Mouse (Mus musculus) kidney, postnatal 4 days (tissue): ENCODE data around the gene Tnfsf12.
"Not testable (repeated sequence)": the region's sequence is repeated elsewhere in the genome, so short reads cannot be mapped to it uniquely, and the experiment has no call there.

Experiments
- DNase-seq, 2 experiments: peaks; one replicate each; pipeline ENCODE4 v3.0.0; 2021; ENCODE audit warnings: mixed read lengths in 2 of 2

Tnfsf12 gene

DNA sequence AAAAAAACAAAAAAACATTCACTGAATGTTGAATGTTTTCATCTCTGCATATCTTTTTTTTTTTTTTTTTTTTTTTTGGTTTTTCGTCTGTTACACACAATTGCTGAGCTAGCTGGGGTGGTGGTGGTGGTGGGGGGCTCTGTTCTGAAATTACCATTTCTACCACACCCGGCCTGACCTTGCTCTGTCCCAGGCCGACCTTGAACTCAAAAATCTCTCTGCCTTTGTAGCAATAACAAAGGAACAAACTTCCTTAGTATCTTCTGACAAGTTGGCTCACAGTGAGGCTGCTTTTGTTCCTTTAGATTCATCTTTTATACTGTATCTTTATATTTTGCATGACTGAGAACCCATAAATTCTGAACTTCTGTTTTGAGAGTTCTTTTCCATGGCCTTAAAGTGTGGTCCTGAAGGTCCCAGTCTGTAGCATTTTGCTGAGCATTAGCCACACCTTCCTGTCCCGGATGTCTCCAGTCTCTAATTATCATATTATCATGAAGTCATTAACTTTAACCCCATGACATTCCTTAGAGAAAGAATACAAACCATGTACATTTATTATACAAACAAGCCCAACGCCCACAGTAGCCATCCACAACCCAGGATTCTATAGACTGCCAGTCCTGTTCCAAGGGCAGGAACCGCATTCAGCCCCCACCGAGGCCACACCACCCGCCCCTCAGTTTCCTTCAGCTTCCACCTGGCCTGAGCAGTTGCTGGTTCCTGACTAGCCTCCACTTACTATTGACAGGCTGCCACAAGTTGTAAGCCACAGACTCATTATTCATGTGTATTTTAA, 8.4 kb upstream of the Tnfsf12 start:
- no peak for DNase-seq

GRCm38 (mm10) chr11:69703381-69703780, 7.7 kb upstream of the Tnfsf12 start:
- not testable (repeated sequence) for DNase-seq

GRCm38 (mm10) chr11:69702886-69703285, 7.2 kb upstream of the Tnfsf12 start:
- DNase-seq, result not testable (repeated sequence)

- DNase-seq, result no peak
Observed at GRCm38 (mm10) chr11:69699595-69699994, 3.9 kb upstream of the Tnfsf12 start.

DNA sequence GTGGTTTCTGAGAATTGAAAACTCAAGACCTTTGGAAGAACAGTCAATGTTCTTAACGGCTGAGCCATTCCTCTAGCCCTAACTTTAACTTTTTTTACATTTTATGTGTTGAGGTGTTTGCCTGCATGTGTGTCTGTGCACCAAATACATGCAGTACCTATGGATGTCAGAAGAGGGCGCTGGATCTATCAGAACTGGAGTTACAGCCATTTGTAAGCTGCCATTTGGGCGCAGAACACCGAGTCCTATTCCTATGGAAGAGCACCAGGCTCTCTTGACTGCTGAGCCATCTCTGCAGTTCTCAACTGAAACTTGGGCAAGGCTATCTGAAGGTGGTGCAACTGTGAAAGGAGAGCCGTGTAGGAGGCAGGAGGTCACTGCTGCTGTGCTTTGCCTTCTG, 2.9 kb upstream of the Tnfsf12 start:
- no peak for DNase-seq

DNA sequence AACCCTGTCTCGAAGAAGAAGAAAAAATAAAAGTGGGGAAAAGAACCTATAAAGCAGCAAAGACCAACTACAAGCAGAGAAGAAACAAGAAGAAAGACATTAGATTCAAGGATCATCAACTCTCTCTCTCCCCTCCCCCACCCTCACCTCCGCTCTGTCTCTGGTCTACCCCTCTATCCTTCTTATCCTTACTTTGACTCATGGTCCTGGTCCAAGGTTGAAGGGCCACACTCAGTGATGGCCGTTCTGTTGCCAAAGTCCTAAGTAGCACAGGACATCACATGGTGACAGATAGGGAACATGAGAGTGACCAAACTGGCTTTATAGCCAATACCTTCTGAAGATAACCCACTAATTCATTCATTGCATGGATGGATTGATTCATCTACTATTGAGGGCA, 1.7 kb upstream of the Tnfsf12 start:
- no peak for DNase-seq

DNA sequence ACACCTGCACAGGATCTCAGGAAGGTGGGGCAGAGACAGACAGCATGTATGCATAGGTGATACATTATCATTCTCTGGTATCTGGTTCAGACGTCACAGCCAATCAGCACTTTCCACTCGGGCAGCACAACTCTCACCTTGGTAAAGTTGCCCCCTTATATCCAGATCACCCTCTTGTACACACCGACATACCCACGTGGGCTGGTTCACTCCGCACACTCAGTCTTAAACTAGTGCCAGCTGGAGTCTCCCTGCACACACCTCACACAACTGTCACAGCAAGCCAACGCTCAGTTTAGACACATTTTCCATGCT, 646 bp downstream of the Tnfsf12 start:
- DNase-seq, result no peak

GRCm38 (mm10) chr11:69693421-69693965, 2.2 kb downstream of the Tnfsf12 start:
- peak in 1 of 2 experiments; percentile 22 for DNase-seq

DNA sequence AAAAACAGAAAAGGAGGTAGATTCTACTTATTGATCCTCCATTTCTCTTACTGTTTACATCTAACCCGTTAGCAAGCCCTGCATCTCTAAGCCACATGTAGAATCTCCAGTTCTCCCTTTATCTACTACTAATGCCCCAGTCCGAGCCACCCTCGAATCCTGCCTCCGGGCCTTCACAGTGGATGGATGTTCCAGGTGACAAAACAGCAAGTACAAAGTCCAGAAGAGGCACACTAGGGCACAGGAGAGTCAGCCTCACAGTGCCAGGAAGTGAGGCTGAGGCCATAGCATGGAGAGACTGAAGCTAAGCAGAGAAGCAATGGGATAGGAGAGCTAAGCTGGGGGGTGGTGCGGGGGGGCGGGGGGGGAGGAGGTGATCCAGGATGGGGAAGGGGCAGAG, 2.8 kb downstream of the Tnfsf12 start:
- peak in 1 of 2 experiments; percentile 61 for DNase-seq

DNA sequence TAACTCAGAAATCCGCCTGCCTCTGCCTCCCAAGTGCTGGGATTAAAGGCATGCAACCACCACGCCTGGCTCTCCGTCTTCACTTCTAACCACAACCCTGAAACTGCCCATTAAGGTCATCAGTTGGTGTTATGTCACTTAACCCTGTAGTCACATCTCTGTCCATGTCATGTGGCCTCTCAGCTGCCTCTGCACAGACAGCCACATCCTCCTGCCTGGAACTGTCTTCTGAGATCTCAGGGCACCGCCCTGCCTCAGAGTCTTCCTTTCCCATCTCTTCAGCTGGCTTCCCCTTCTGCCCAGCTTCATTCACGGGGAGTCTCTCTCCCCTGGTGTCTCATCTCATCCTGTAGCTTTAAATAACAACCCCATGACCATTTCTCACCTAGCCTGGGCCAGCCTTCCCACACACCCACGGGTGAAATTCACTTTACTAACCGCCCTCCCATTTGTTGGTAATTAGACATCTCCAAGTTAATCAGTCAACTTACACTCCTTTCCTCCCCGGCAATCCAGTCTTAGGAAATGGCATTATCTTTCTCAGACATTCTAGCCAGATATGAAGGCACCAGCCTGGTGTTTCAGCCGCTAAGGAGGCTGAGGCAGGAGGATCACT, 3.3 kb downstream of the Tnfsf12 start:
- DNase-seq, result no peak

GRCm38 (mm10) chr11:69689891-69690290, 5.8 kb downstream of the Tnfsf12 start:
- DNase-seq, result no peak

DNA sequence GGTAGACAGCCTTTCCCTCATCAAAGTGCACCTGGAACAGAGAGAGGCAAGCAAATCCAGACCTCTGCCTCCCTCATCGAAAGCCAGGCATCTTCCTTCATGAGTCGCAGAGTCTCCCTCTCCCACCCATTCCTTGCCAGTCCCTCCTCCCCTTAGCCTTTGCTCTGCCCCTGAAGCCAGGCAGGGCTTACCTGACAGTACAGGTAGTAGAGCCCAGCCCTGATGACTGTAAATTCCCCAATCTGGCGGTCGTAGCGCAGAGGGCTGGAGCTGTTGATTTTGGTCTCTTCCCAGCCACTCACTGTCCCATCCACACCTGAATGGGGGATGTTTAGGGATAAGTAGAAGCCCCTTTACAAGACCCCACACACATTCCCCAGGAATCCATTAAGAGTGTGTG, 8.6 kb downstream of the Tnfsf12 start:
- DNase-seq, result no peak

- peak; percentile 83 to 87 for DNase-seq
Observed at GRCm38 (mm10) chr11:69686377-69686776, 9.3 kb downstream of the Tnfsf12 start.

DNA sequence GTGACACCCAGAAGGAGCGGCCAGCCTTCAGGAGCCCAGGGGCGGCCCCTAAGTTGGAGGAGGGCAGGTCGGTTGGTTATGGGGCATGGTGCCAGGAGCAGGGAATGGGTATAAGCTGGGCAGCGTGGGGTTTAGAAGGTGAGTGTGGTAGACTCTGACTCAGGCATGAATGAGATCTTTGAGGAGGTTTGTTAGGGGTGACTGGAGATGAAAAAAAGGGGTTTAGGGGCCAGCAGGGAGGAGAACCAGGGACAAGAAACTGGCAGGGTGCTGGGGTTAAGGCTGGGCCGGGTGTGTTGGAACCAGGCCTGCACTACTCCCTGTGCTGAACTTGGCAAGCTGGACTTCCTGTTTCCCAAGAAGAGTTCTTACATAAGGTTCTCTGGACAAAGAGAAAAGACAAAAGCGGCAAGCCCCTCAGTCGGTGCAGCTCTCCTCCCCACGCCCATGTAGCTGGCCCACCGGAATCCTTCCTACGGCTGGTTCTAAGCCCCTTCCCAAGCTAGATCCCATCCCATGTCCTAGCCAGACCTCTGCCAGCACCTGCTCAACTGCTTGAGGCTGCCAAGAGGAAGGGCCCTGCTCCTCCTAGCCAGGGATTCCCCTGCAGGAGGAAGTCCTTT, 10.0 kb downstream of the Tnfsf12 start, which contains the start of gene Tnfsf13:
TSS of gene Tnfsf13 (minus strand) at position 259 of the 623 bp plus-strand sequence.
- DNase-seq, result peak; percentile 59 to 74

- no peak for DNase-seq
Observed at GRCm38 (mm10) chr11:69684936-69685335, 10.7 kb downstream of the Tnfsf12 start.

DNA sequence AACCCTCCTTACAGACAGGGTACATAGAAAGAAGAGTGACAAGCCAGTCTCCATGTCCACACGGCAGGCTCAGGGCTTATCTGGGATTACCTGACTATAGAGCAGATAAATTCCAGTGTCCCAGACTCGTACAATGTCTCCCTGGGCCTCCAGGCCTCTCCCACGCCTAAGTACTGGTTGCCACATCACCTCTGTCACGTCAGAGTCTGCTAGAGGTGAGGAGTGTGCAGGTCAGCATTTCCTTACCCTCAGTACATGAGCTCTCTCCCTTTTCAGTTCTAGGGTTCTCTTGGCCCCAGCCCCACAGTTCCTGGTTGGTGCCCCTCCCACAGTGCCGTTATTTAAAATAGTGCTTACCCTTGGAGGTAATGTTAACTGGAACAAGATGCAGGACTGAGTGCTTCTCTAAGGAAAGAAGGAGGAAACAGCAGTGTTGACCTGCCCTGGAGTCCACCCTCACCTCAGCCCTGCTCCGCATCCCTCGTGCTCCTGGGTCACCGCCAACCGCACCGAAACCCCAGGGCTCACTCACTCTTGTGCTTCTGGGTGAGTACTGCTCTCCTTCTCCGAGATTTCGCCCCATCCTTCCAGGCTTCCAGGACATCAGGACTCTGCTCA, 11.4 kb downstream of the Tnfsf12 start:
- DNase-seq, result no peak

DNA sequence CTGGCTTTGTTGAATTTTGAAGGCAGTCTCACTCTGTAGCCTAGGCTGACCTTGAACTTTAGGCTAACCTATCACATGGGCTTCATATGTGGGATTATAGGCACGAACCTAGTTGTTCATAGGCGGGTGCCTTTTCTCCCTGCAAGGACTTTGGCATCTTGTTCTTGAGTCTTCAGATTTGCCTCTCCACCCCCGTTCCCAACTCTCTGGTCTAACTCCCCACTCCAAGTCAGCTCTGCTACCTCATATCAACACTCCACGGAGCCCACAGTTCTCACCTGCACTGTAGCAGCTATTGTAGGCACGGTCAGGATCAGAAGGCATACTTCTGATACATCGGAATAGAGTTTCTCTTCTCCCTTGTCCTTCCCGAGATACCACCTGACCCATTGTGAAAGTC, 12.1 kb downstream of the Tnfsf12 start:
- DNase-seq, result no peak

DNA sequence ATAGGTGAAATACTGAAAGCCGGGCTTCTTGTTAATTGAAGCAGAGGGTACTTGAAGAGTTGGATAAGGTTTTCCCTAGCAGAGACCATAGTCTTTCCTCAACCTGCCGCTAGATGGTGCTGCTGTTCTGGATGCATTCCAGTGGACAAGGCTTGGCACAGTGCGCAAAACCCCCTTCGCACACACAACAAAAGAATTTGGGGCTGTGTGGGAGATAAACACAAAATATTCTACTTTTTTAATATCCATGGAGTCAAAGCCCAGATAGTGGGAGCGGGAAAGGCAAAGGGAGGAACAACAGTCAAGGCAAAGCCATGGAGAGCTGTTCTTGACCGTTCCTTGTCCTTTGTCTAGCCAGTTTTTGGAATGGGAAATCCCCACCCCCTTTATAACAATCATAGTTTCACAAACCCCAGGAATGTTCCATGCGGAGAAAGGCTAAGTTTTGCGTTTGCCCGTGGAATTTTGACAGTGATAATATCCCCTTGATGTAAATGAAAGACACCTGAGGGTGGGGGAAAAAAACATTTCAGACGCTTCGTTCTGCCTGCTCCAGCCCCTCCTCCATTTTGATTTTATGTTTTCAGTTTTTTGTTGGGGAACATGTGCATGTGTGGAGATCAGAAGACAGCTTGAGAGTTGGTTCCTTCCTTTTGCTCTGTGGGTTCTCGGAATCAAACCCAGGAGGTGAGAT, 12.7 kb downstream of the Tnfsf12 start:
- DNase-seq, result peak; percentile 95

DNA sequence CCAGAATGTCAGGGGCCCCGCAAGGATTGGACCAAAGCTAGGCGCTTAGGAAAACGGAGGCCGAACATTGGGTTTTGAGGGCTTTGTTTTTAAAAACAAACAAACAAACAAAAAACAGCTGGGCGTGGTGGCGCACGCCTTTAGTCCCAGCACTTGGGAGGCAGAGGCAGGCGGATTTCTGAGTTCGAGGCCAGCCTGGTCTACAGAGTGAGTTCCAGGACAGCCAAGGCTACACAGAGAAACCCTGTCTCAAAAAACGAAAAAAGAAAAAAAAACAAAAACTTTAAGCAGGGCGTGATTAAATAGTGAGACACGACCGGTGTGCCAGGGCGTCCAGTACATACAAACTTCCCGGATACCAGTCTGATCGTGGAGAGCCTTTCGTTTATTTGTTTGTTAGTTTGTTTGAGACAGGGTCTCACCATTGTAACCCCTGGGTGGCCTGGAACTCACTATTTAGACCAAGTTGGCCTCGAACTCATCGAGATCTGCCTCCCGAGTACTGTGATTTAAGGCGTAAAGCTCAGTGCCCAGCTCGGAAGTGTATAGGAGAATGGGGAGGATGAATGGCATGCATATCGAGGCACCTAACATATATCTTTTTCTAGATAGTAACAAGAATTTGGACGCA, 13.3 kb downstream of the Tnfsf12 start:
- DNase-seq, result no peak

DNA sequence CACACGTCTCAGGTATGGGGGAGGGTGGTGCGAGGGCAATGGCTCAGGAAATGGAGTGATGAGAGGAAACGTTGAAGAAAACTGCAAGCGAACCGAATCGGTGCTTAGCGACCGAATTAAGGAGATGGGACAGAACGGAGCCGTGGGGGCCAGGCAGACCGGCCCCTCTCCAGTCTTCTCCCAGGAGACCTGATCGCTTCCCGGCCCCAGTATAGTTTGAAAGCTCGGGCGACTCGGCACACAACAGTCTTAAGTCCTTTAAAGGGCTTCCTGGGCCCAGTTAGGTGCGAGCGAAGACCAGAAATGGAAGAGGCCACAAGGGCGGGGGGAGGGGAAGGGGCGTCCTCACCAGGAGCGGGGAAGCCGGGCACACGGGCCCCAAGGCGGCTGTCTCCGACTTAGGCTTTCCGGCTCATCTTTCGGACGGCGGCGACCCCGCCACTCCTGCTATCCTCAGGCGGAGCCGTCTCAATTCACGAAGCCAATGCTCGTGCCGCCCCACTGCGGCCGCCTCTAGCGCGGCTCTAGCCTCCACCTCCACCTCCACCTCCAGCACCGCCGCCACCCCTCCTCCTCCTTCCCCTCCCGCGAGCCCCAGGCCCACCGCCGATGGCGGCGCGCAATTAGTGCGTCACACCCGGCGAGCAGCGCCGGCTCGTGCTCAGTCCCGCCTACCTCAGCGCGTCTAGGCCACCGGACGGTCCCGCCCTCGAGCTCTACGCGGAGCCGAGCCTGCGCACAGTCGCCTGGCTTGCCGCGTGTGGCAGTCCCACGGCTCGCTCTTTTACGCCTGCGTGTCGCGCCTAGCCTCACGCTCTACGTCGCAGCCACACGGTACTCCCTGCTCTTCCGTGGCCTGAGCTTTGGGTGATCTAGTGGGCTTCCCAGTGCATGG, 14.1 kb downstream of the Tnfsf12 start, which contains the start of gene Senp3:
TSS of gene Senp3 (minus strand) at position 771 of the 895 bp plus-strand sequence.
- peak; percentile 98 to 99 for DNase-seq
